Mouse (Mus musculus): Measurements from ENCODE around the gene Mrps7.

The Mrps7 gene

DNA sequence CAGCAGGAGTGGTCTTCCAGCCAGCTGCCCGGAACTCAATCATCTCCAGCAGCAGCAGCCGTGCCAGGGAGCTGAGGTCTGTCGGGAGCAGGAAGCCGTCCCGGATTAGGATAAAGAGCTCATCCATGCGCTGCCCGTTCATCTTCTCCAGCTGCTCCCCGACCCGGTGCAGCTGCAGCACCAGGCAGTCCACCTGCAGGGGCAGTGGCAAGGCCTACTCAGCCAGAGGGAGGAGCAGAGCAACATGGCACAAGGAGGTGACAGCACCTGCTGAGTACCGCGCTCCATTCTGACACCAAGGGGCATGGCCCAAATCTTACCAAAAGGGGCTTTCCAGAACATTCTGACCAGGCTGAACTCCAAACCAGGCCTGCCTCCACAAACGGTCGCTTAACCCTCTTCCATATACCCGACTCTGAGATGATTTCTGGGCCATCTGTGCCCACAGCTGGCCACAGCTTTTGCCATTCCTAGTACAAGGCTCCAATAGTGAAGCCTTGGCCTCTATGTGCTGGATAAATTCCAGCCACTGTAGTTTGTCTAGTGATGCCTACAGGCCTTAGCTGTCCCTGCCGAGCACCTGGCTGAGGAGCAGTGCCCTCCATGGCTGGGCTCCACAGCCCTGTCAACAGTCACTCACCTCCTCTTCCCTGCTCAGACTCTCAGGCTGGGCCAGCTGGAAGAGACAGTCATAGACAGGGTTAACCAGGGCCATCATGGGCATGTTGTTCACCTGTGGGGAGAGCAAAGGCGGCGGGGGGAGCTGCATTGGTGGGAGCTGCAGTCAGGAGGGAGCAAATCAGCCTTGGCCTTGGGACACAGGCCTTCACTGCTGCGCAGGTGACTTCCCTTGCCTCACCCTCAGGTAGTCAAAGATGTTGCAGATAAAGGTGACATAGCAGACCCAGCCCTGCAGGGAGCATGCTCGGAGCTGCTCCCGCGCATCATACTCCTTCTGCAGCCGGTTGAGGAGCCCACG is 5.0 kb downstream of the Mrps7 start:
- no peak for DNase-seq (ENCODE audit: low spot score in 2 of 2)

DNA sequence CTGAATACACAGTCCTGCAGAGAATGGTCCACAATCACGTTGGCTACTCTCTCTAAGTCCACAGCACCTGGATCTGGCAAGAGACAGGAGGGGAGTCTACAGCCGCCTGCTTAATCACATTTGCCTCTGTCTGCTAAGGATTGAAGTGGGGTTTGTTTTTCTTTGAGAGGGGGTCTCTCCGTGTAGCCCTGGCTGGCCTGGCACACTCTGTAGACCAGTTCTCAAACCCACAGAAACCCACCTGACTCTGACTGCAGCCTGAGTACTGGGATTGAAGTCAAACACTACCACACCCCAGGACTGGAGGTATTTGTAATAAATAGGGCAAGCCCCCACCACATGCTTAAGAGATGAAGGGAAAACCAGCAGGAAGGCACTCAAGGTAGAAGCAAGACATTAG is 5.9 kb downstream of the Mrps7 start:
- DNase-seq (ENCODE audit: low spot score in 2 of 2) = no peak

DNA sequence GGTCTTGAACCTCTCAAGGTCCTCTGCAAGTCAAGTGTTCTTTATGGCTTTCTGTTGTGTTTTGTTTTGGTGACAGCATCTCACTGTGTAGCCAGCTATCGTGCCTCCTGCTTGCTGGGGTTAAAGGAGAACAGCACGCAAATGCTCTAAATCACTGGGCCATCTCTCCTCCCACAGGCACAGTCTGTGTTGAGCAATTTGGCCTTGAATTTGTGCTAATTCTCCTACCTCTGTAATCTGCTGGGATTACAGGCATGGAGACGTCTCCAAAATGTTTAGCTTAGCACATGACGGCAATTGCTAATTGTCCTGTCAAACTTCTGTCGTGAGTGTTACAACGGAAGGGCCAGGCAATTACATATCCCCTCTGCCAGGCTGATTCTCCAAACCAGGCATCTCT is 7.4 kb downstream of the Mrps7 start:
- no peak for DNase-seq (ENCODE audit: low spot score in 2 of 2)

DNA sequence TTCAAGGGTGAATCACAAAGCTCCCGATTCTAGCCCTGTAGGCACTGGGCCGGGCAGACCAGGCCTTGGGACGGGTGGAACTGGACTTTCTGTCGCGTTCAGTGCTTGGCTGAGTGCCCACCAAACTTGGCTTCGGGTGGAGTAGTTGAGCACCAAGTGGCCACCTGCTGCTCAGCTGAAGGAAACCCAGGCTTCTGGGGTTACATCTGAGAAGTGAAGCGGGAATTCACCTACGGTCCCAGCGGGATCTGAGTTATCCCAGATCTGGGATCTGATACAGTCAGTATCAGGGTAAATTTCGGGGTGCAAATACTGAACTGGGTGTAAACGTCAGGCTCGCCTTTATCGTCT is 8.3 kb downstream of the Mrps7 start:
- peak; percentile 79 to 89 for DNase-seq (ENCODE audit: low spot score in 2 of 2)

DNA sequence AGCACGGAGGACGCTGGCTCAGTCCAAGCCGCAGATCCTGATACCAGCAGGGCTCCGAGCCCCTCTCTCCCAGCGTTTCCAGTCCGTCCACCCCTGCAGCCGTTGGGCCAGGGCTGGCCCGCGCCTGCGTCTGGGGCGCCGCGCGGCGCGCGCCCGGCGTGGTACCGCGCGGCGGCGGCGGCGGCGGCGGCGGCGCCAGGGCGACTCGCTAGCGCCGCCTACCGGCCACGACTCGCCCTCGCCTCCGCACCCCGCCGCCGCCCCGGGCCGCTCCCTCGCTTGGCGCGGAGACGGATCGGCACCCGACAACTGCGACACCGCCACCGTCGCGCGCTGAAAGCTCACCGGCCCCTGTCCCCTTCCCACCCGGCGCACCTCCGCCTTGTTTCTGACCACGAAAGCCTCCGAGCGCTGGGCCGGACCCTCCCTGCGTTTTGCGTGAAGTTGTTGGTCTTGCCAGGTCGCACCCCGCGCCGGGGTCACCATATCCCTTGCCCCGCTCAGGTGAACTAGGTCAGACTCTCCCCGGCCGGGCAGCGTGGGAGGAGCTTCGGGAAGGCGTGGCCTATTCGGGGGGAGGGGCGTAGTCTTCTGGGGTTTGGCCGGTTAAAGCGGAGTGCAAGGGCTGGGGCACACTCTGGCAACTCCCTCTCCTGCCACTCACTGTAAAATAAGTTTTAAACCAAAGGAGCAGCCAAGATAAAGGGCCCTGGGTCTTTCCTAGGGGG is 8.8 kb downstream of the Mrps7 start, which contains the start of gene Mif4gd:
TSS of gene Mif4gd (minus strand) at position 560 of the 728 bp plus-strand sequence.
- DNase-seq (ENCODE audit: low spot score in 2 of 2) = peak; percentile 97 to 98

DNA sequence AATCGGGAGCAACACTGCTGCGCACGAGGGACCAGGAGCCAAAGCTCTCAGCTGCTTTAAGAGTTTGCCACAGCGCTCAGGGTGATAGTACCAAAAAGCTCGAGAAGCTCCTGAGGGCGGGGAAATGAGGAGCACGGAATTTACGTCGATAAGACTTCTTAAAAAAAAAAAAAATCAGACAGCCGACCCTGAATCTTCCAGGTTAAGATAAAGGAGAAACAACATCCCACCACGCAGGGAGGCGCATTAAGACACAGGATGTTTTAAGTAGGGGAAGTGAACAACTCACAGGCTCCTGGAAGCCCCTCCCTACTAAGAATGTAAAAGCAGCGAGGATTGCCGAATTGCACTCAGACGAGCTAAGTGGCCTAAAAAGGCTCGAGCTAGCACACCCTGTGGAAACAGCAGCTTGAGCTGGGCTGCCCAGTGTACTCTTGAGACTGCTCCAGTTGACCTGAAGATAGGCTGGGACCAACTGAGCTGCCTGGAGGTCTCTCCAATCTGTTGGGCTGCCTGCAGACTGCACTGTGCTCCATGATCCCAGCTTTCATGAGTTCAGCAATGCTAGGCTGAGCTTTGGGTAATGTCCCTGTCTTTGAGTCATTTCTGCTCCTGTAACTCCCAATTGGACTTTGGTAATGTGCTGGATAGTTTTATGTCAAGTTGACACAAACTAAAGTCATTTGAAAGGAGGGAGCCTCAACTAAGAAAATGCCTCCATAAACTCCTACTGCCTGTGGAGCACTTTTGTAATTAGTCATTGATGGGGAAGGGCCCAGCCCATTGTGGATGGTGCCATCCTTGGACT is 9.6 kb downstream of the Mrps7 start:
- peak; percentile 45 to 70 for DNase-seq (ENCODE audit: low spot score in 2 of 2)

DNA sequence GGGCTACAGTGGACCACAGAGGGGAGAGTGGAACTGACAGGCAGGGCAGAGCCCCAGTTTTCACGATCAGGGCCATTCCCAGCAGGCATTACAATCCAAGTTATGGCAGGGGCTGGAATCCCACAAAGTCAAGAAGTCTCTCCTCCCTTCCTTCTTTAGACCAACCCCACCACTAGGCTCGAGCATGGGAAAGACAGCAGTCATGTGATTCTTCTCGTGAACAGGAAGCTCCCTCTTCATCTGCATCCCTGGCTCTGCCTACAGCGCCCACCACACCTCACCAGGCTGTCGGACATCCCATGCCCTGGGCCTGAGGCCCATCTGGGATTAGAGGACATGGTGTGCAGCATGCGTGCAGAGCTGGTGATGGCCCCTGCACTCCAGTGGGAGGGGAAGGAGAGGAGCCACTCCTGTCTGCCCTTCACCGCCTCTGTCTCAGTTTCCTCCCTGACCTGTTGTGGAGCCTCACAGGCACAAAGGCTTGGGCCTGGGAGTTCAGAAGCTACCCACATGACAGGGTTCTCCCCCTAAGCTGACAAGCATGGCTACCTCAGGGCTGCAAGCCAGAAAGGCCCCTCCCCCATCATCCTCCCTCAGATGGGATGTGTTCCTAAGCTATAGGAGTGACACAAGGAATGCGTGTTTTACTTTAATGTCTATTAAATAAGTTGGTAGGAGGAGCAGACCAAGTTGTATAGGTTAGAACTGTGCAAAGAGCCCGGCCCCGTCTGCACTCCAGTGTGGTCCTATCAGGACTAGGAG is 10.8 kb downstream of the Mrps7 start:
- no peak for DNase-seq (ENCODE audit: low spot score in 2 of 2)

DNA sequence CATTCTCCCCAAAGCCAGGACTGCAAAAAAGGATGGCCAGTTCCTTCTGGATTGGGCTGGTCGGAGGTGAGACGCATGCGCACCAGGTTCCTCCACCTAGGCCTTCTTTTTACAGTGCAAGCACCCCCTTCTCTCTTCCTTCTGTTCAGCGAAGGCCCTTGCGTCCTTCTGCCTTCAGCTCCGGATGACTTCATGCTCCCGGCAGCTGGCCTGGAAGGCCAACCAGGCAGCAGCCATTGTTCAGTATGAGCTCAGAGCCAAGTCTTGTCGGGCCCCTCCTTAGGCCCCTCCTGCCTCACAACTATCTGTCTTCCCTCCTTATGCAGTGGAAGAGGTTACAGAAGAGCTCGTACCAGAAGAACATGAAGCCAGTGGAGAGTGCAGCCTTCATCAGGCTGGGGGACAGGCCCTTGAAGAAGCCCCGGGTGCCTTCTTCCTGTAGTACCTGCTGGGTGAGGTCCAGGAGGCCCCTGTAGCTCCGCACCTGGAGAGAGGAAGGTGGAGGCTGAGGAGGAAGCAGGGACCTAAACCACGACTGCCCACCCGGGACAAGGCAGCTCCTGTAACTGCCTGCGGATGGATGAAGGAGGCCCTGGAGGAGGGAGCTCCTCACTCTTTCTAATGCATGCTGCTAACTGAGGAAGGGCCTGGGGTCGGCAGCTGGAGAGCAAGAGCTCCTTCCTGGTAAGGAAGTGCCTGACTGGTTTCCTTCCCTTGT is 11.5 kb downstream of the Mrps7 start:
- DNase-seq (ENCODE audit: low spot score in 2 of 2) = no peak

DNA sequence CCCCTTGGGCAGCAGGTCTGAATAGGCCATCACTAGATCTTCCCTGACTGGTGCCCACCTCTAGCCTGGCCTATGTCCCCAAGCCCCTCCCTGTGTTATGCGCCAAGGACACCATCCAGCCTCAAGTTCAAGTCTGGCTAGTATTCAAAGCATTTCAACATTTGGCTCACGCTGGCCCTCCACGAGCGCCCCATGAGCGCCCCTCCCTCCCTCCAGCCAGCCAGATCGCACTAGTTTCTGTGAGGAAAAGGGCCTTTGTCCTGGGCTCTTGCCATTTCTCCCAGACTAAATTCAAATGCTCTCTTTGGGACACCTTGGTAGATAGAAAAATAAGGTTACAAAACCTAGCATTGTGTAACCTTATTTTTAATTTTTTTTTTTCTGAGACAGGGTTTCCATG is 12.2 kb downstream of the Mrps7 start:
- DNase-seq (ENCODE audit: low spot score in 2 of 2) = no peak

DNA sequence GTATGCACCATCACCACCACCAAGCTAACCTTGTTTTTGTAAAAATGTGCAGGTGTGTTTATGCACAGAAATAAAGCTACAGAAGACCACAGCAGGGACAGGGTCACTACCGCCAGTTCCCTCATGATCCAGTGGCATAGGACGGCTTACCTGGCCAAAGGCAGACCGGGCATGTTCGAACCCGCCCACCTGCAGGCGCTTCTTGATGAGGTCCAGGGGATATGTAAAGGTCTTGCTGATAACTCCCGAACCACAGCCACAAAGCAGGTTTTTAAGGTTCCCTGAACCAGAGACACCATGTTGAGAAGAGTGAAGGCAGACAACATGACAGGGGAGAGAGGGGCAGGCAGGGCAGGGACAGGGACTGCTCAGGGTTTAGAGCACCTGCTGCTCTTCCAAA is 12.6 kb downstream of the Mrps7 start:
- DNase-seq (ENCODE audit: low spot score in 2 of 2) = no peak

DNA sequence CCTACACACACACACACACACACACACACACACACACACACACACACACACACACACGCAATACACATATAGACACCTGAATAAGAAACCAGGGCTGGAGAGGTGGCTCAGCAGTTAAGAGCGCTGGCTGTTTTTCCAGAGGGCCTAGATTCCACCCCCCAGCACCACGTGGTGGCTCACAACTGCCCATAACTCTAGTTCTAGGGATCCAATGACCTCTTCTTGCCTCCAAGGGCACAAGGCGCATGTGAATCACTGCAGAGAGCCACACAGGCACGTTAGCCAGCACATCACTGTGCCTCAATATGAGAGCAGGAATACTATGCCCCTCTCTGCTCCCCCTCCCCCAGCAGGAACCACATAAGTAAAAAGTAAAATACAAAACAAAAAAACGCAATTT is 13.2 kb downstream of the Mrps7 start:
- no peak for DNase-seq (ENCODE audit: low spot score in 2 of 2)

DNA sequence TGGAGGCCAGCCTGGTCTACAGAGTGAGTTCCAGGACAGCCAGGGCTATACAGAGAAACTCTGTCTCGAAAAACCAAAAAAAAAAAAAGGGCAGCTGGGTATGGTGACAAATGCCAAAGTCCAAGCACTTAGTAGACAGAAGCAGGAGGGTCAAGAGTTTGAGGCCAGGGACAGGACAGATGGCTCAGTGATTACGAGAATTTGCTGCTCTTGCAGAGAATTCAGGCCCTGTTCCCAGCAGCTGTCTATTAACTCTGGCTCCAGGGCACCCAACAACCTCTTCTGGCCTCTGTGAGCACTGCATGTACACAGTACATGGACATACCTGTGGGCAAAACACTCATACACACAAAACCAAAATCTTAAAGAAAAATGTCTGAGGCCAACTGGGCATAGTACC is 14.3 kb downstream of the Mrps7 start:
- DNase-seq (ENCODE audit: low spot score in 2 of 2) = no peak

DNA sequence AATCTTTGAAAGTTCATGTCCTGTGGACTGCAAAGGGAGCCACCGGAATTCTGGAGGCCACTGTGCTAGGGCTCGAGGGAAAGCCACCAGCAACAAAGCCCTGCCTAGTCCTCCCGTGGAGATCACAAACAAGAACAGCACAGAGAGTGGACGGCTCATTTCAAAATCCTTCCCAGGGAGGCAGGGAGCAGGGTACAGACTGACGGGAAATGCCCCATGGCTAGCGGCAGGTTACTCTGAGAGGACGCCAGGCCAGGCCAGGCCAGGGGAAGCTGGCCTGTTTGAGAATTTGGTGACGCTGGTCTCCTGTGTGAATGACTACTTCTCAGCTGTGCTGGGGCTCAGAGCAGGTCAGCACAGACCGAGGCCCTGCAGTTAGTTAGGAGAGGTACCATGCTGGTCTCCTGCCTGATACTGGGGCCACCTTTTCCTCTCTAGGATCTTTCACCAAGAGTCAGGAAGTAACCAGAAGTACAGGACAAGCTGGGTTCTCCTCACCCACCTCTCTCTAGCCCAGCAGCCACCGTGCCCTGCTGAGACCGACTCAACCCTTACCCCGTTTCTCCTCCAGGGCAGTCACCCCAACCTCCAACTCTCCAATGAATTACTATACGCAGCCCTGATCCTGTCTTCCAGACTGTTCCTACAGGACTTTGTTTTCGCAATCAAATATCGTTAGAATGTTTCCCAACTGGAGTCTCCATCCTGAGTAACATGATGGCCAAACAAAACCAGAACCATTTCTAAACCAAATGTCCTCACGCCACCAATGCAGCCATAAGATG is 15.2 kb downstream of the Mrps7 start:
- no peak for DNase-seq (ENCODE audit: low spot score in 2 of 2)

DNA sequence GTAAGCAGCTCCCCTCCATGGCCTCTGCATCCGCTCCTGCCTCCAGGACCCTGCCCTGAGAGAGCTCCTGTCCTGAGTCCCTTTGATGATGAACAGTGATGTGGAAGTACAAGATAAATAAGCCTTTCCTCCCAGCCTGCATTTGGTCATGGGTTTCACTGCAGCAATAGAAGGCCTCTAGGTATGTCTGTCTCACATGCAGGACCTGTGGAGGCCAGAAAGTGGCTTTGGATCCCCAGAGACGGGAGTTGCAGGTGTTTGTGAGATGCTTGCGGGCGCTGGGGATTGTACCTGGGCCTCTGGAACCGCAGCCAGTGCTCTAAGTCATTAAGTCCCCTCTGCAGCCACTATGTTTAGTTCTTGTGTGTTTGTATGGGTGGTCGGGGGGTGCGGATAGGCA is 16.2 kb downstream of the Mrps7 start:
- DNase-seq (ENCODE audit: low spot score in 2 of 2) = no peak

DNA sequence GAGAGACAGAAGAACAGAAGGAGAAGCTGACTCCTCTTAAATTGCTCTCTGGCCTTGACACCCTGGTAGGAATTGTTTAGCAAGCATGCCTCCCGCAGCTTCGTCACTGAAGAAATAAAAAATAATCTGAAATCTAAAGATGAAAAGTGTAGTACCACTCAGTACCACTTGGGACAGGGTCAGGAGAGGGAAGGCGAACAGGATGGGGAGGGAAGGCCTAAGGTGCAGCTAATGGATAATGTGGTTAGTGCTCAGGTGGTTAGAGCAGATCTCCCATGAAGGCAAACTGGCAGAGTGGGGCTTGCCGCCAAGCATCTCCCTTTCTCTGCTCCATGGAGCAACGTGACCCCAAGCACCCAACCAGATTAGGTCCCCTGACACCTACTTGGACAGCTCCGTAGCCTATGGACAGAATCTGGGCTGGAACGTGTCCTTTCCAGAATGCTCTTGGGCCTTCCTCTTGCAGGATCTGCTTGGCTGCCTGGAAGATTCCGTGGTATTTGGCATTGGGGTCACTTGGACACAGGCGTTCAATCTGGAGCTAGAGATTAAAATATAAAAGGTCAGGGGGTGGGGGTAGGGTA is 19.9 kb downstream of the Mrps7 start:
- DNase-seq (ENCODE audit: low spot score in 2 of 2) = no peak

DNA sequence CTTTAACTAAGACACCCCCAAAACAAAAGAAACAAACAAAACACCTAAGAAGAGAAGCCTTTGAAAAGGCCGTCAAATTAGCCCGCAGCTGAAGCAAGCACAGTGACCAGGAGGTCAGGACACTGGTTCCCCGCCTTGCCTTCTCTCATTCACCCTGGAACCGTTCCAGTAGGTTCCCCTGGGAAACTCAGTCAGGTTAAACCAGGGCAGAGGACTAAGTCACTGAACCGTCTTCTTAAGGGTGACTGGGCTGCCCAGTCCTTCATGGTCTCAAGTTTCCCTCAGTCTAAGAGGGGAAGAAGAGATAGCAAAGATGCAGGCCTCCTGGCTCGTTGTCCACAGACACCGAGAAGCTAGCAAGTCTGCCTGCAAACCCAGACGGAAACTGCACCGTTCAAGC is 22.2 kb downstream of the Mrps7 start:
- DNase-seq (ENCODE audit: low spot score in 2 of 2) = no peak

DNA sequence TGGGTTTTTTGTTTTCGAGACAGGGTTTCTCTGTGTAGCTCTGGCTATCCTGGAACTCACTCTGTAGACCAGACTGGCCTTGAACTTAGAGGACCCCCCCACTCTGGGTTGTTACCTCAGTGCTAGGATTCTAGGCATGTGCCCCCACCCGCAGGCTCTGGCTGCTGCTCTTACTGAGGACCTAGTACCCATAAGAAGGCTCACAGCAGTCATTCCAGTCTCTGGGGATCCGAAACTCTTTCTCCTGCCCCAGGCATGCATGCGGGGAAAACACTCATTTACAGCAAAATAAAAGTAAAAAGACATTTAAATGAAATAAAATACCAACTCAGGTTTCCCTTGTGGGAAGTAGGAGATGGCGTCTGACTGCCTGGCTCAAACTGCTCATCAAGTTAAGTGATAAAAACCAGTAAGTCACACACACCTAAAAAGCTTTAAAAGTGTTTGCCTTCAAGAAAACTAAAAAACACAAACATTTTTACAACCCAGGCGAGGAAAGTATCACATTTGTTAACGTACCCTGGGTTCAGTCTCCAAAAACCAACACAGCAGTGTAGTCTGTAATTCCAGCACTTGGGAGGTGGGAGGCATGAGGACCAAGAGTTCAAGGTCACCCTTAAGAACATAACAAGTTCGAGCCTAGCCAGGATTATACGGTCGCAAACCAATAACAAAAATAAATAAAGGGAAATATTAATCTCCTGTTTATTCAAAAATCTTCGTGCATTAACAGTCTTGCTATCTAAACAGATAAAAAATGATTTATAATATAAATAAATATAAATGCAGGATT is 23.3 kb downstream of the Mrps7 start:
- no peak for DNase-seq (ENCODE audit: low spot score in 2 of 2)

DNA sequence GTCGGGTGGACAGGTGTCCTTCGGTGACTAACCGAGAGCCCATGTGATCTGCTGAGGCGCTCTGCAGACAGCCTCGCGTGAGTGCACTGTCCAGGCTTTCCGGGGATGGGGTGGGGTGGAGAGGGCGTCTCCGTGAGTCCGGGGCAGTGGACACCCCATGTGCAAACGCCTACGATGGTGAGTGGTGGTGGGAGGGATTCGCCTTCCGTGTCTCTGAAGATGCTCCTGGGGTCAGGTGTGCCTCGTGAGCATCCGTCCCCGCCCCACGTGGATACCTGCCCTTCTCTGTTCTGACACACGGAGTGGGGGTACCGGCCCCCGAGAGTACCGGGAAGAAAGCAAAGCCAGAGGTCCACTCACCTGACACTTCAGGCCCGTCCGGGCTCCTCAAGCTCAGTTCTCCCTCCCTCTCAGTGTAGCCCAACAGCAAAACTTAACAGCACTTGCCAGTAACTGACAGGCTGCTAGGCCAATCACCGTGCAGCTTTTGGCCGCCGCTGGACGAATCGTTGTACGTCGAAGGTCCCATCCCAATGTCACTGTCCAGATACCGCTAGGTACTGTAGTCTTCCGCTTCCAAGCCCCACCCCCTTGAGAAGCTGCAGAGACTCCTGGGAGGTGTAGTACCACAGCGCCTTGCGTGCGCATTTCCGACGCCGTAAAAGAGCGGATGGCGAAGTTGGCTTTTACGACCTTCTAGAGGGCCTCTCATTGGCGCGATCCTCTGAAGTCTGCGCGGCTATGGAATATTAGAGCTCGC is 24.2 kb downstream of the Mrps7 start, which contains the start of gene Slc25a19:
TSS of gene Slc25a19 (minus strand) at position 591 of the 760 bp plus-strand sequence.
- DNase-seq (ENCODE audit: low spot score in 2 of 2) = peak; percentile 98
